Mouse (Mus musculus): Measurements from ENCODE around the gene Ppm1j.
"Not testable (repeated sequence)": the region's sequence is repeated elsewhere in the genome, so short reads cannot be mapped to it uniquely, and the experiment has no call there.

Ppm1j gene

DNA sequence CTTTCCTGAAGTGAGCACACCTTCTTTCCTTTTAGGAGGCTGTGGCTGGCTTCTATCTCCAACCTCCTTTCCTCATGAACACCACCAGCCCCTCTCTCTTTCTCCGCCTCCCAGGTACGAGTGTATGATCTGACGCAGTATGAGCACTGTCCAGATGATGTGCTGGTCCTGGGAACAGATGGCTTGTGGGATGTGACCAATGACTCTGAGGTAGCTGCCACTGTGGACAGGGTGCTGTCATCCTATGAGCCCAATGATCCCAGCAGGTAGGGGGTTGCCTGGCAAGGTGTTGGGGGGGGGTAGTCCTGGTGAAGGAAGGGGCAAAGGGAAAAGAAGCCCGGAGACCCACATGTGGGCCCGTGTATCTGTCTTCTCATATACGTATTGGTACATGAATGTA lies 4.4 kb downstream of the Ppm1j start:
- DNase-seq = no peak

DNA sequence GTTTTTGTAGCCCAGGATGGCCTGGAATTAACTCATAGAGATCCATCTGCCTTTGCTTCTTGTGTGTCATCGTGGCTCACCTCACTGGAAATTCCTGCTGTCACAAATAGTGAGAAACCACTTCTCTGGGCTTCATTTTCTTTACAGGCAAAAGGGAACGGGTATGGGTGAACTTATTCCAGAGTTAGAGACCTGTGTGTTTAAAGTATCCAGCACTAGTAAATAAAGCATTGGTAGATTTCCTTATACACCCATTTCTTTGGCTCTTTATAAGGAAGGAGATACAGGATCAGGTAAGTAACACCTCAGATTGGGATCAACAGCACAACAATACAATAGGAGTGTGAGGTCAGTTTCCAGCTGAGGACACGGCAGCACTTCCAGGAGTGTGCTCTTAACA lies 7.2 kb downstream of the Ppm1j start, which contains the start of gene Rhoc:
Gene Rhoc, plus strand, starts transcription at position 301 of the 400 bp plus-strand sequence.
- DNase-seq = no peak

DNA sequence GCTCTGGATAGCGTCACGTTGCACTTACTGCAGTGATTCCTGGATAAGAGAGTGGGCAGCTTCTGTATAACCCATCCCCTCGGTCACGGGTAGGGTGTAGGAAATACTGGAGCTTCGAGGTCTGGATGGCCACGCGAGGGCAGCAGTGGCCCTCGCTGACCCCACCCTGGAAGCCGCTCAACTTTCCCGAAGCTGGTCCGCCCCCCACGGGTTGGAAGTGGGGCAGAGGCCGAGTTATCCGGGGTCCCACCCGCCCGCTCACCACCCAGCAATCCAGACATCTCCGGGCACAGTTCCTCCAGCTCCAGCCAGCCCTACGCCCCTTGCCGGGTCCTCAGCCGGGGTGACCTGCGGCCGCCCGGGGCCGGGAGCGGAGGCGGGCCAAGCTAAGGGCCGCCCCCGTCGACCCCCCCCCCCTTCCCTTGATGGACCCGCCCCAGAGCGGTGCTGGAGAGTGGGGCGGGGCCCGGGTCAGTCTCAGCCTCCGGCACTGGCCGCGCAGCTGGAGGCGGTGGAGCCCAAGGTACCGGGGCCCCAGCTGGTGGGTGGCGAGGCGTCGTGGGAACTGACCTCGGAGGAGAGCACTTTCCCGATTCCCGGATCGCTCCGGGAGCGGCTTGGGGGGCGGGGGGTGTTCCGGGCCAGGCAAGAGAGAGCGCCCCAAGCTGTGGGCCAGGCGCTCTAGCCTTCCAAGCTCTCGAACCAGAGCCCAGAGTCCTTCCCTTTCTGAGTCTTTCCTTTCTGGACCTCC lies 7.9 kb downstream of the Ppm1j start:
- peak; percentile 88 for DNase-seq

DNA sequence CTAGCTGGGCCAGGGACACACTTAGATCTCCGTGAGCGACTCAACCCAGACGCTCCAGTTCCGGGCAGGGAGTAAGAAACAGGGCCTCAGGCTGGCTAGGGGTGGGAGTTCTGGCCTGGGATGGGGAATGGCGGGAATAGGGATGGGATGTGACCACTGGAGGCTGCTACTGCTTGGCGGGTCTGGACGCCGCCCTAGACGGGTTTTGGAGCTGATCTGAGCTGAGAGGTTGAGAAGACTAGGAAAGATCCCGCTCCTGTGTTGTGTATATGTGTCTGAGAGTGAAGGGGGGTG lies 8.4 kb downstream of the Ppm1j start:
- DNase-seq = peak; percentile 31

DNA sequence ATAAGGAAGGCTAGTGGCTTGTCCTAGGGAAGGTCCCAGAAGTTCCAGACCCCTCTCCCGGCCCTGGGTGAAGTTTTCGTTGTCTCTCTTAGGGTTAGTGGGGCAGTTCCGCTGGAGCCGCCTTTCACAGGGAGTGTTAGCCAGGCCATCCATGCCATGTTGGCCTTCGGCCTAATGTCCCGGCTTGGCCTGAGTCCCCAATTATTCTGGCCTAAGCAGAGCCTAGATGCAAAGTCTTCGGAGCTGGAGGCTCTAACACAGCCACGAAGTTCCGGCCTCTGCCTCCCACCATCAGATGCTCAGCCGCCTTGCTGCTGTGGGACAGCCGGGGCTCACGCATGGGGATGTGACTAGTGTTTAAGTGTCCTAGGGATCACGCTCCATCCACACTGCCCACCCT lies 9.0 kb downstream of the Ppm1j start:
- DNase-seq = peak; percentile 76

DNA sequence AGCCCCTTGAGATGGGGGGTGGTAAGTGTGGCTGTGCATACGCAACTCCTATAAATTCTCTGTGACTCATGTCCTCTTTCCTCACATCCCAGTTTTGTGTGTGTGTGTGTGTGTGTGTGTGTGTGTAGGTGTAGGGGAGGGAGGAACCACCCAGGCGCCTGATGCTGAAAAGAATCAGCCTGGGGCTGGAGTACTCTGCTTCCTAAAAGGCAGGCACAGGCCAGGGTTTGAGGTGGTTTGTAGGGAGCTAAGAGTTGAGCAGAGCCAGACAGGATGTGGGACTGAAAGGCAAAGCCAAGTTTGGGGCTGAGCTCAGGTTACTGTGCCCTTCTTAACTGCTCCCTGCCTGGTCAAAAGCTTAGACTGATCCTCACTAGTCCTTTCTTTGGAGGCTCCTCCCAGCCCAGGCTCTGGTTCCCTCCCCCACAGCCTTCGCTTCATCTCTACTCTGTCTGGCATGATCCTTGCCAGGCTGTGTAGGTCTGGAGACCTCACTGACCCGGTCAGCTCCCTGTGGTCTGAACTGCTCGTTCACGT lies 9.6 kb downstream of the Ppm1j start:
- peak; percentile 67 for DNase-seq

DNA sequence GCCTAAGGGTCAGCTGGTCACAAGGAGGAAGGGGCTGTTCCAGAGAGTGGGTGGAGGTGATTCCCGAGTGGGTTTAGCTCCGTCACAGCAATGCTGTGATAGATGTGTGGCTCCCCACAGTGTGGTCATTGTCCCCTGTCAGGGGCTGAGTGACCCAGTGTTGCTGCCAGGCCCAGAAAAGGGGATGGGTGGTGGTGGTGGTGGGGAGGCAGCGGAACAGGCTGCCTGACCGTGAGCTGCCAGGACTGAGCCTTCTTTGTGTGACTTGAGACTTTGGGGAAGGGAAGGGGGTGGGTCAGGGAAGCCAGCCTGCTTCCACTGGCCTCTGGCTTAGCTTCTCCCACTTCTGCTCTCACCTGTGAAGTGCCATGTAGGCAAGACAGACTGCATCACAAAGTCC lies 10.2 kb downstream of the Ppm1j start:
- no peak for DNase-seq

DNA sequence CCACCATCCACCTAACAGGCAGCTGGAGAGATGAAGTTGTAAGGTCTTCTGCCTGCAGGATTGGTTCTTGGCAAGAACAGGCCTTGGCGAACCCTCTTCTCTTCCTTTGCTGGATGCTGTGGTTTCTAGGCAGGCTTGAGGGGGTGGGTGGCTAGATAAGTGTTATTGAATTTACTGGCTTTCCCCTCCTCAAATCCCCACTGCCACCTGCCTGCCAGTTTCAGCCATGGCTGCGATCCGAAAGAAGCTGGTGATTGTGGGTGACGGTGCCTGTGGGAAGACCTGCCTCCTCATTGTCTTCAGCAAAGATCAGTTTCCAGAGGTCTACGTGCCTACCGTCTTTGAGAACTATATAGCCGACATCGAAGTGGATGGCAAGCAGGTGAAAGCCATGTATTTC lies 10.8 kb downstream of the Ppm1j start:
- DNase-seq = no peak

DNA sequence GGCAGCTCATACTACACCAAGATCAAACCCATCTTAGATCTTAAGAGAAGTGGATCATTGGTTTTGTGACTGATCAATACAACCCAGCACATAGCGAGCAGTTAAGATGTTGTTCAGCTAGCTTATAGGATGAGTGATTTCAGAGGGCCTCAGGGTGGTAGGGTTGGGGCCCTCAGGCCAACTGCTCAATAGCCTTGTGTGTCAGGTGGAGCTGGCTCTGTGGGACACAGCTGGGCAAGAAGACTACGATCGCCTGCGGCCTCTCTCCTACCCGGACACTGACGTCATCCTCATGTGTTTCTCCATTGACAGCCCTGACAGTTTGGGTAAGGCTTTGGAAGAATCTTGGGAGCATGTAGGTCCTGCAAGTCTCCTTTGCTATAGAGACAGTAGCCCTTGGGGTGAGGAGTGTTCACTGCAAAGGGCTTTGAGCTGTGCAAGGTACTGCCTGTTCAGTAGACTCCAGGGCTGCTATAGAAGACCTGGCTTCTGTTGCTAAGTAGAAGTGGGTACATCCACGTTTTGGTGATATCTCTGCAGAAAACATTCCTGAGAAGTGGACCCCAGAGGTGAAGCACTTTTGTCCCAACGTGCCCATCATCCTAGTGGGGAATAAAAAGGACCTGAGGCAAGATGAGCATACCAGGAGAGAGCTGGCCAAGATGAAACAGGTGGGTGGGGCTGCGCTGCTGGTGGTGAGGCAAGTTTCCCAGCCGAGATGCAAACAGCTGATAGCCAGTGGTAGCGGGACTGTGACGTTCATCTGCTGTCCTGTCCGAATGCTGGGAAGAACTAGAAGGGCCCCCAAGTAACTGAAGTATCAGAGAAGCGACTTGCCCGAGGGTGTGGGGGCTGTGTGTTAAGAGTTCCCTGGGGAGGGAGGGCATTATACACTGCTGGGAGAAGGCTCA lies 11.8 kb downstream of the Ppm1j start:
- no peak for DNase-seq

DNA sequence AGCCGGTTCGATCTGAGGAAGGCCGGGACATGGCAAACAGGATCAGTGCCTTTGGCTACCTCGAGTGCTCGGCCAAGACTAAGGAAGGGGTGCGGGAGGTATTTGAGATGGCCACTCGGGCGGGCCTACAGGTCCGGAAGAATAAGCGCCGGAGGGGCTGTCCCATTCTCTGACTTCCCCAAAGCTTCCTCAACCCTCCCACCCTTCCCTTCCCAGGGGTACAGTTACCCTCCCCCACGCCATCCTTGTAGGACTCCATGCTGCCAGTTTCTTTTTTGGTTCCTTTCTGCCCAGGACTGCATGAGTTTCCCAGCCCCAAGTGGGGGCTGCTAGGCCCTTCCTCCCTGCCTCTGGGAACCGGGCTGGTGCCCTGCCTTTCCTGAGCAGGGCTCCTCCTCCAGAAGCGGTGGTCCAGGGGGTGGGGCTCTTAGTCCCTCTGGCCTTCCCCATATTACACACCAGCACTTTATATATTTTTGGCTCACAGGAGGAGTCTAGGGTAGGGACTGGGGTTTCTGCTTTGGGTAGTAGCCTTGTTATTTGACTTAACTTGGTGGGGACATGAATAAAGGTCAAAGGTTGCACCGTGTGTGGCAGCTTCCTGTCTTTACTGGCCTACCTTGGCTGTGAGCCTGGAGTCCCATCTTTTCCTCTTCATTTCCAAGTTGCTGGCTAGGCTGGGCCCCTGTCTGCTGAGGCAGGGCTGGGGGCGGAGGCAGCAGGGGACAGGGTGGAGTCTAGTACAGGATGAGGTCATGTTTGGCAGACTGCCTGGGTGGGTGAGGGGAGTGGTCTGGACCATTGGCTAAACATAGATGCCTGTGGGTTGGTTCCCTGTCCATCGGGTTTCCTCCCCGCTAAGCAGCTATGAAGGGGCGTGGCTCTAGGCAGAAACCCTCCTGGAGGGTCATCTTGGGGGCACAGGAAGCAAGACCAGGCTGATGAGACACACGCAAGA lies 13.3 kb downstream of the Ppm1j start:
- peak; percentile 98 for DNase-seq

DNA sequence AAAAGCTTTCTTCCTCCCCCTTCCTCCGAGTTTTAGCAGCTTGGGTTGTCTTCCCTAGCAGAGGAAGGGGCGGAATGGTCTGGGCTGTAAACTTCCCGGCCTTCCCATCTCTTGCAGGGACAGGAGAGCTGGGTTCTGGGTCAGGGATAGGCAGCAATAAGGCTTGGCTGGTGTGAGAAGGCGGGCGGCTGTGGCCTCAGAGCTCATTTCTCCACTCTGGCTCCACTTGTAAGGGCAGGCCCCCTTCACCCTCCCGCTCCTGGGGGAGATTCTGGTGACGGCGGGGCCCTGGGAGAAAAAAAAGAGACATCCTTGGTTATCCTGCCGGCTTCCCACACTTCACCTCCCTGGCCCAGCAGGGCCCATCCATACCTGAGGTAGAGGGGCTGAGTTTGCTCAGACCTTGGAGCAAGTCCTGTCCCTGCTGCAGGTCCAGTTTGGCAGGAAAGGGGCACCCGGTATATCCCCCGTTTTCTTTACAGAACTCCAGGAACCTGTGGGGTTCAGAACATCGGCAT lies 14.2 kb downstream of the Ppm1j start:
- no peak for DNase-seq

DNA sequence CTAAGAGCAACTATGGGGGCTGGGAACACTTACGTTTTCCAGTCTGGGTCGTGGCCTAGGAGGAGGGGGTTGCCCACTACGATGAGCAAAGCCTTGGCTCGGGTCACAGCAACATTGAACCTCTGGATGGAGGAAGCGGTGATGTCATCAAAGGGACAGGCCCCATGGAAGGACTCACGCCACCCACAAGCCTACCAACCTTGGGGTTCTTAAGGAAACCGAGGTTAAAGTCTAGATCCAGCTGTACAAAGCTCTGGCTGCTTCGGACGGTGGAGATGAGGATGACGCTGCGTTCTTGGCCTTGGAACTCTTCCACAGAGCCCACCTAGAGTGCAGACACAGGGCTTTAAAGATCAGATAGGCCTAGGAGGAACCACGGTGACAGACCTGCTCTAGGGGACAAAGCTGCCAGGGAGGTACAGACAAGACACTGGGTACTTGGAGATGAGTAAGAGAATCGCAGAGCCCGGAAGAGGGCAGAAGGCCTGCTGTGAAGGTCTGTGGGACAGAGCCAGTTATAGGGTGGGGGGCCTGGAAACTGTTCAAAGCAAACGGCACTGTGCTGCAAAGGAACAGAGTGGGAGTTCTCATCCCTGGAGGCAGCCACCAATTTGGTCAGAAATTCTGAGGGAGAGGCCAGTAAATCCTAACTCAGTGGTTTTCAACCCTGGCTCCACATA lies 14.9 kb downstream of the Ppm1j start:
- DNase-seq = peak; percentile 40

DNA sequence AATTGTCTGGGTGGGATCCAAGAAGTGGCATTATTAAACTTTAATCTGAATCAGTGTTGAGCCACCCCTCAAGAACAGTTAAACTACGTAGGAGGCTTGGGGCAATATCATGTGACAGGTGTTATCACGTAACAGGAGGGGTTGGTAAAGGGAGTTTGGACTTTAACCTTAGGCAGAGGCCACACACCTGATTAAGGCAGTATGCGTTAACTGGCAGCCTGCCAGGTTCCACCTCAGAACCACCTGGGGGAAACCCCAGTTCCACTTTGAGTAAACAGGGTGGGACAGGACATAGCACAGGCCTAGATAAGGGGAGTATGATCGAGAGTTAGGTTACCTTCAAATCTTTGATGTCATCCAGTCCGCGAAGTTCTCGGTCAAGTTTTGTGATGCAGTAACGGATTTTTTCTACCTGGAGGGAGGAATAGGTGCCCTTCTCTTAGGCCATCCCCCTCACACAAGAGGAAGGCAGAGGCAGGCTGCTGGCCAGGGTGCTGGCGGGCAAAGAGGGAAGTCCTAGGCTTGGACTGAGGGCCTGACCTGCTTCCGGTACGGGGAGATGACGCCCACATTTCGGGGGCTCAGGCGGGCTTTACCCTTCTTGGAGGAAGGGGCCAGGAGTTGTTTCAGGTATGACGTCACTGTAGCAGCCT lies 15.7 kb downstream of the Ppm1j start:
- DNase-seq = peak; percentile 85

DNA sequence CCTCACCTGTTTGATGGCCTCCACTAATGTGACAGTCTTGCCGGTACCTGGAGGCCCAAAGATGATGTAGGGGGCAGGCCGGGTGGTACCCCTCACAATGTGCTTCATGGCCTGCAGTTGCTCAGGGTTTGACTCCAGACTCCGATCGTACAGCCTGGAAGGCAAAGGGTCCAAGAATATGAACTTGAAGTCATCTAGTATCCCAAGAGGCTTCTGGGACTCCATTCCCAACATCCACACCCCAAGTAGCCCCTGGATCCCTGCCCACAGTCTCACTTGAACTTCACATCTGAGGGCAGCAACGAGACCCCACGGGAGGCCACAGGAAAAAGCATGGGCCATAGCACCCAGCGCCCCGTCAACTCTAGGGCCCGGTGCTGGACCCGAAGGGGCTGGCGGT lies 19.8 kb downstream of the Ppm1j start:
- DNase-seq = no peak

DNA sequence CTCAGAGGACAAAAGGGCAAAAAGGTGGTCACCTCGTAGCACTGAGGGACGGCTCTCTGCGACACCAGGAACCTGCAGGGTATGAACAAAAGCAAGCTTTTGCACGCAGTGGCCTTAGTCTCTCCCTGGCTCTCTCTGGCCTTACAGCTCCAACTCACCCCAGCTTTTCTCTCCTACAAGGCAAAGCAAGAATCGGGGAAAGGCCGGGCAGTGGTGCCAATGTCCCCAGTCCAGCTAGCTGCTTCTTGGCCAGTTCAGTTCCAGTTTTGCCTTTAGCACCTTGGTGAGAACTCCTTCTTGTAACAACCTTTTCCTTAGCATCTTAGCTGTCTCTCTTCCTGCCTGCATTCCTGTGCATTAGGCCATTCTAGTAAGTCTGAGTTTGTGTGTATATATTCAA lies 20.6 kb downstream of the Ppm1j start:
- DNase-seq = no peak

DNA sequence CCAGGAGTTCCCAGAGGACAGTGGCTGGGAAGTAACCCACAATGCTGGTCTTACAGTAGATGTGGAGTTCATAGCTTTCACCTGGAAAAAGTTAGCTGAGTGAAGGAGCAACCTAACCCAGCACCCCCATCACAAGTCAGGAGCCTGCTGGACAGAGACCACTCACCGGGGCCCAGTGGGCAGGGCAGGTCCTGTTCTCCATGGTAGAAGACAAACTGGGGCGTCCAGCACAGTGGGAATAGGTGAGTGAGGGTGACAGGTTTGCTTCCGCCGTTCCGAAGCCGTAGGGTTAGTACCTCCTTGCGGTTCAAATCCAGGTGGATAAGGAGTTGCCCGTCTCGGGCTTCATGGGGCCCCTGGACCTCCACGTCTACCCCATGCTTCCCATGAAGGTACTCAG lies 23.5 kb downstream of the Ppm1j start:
- DNase-seq = no peak

DNA sequence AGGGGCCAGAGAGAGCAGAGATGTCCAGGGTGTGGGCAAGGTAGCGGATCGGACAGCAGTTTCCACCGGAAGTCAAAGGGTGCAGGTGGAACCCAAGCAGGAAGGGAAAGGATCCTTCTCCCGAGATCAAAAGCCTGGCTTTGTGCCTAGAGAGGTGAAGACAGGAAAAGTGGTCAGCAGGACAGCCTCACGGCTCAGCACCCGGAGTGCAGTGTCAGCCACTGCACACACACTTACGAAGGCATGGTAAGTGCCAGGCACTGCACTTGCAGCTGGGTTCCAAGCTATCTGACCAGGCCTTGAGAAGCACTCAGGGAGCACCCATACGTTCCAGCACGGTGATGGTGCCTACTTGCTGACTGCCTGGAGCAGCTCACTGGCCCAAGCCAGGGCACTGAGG lies 24.7 kb downstream of the Ppm1j start:
- DNase-seq = no peak

DNA sequence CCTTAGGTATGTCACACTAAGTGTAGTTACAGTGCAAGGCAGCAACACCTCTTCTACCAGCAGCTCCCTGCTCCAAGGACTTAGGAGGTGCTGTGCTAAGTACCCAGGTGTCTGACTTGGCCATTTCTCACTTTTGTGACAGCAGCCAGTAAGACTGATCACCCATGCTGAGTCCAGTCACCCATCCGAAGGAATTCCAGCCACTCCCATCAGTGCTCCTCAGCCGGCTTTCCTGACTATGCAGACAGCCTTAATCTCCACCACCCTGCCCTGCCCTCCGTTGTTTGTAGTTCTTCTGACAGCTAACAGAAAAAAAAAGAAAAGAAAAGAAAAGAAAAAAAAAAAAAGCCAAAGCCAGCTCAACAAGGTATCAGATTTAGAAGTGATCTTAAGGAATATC lies 30.9 kb downstream of the Ppm1j start:
- DNase-seq = no peak

DNA sequence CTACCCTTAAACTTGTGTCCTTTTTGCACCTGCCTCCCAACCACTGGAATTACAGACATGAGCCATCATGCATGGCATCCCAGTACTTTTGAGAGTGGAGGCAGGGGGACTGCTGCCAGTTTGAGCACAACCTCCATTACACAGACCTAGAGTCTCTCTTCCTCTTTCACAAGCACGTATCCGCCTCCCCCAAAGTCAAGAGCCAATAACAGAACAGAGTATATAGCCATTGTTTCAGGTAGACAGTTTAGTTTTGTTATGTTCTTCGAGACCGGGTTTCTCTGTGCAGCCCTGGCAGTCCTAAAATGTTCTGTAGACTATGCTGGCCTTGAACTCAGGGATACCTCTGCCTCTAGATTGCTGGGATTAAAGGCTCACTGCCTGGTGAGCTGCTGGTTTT lies 31.4 kb downstream of the Ppm1j start:
- no peak for DNase-seq

DNA sequence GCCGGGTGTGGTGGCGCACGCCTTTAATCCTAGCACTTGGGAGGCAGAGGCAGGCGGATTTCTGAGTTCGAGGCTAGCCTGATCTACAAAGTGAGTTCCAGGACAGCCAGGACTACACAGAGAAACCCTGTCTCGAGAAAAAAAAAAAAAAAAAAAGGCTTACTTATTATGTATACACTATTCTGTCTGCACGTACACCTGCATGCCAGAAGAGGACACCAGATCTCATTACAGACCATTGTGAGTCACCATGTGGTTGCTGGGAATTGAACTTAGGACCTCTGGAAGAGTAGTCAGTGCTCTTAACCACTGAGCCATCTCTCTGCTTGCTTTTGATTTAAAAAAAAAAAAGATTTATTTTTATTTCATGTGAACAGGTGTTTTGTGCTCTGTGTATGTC lies 32.4 kb downstream of the Ppm1j start:
- not testable (repeated sequence) for DNase-seq

DNA sequence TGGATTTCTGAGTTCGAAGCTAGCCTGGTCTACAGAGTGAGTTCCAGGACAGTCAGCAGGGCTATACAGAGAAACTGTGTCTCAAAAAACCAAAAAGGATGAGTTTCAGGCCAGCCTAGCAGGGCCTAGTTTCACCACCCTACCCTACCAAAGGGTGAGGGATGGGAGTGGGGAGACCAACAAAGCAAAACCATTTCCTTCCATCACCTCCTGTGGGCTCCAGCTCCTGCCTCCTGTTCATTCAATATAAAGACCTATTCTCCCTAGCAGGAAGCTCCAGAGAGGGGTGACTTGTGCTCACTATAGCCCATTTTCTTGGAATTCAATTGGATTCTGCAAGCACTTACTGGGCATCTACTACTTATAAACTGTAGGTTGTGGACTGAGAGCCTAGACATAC lies 33.9 kb downstream of the Ppm1j start:
- no peak for DNase-seq

DNA sequence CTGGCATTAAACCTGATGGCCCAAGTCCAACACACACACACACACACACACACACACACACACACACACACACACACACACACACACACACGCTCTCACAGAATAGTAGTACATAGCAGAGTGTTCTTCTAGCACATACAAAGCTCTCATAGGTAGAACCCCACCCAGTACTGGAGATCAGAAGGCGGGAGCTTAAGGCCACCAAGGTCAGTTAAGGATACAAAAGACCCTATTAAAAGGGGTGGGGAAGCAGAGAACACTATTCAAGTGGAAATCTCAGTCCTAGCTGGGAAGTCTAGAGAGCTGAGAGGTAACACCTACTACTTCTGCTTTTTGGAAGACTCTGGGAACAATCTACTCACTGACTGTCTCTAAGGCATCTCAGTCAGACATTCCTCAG lies 34.5 kb downstream of the Ppm1j start:
- no peak for DNase-seq

Data from kidney, adult 9 months (tissue).